Mouse (Mus musculus) CH12.LX (cell line): ENCODE results near the gene Snrnp48. TPM values are rescaled to one million over a fixed set of nuclear protein-coding genes. Genes with fewer than 3 reads are reported as not detected.

Experiments
- DNase-seq: peaks from one replicate; pipeline ENCODE4 v3.0.0-alpha.2; 2013; ENCODE audit errors: extremely low read depth
- H3K27ac ChIP-seq: 2 replicates; pipeline ENCODE4 v1.5.1; 2012; ENCODE audit warnings: low read depth, mild to moderate bottlenecking, control low read depth, moderate library complexity; ENCODE audit not compliant: insufficient read depth
- H3K27me3 ChIP-seq: replicated peaks from 2 replicates; pipeline ENCODE3; 2012; ENCODE audit warnings: inconsistent platforms
- H3K36me3 ChIP-seq, 2 experiments: replicated peaks in 1 of 2; 2 replicates each; pipeline versions ENCODE3 to v1.6.1; 2012; ENCODE audit warnings: inconsistent platforms in 1 of 2, low read length in 1 of 2, mild to moderate bottlenecking in 1 of 2, mixed read lengths in 1 of 2, moderate library complexity in 1 of 2; ENCODE audit not compliant: control insufficient read depth in 1 of 2, insufficient read depth in 1 of 2
- H3K4me1 ChIP-seq, 2 experiments: 2 replicates each; pipeline ENCODE4 v1.6.1; 2012; ENCODE audit warnings: inconsistent platforms in 1 of 2, moderate library complexity in 1 of 2; ENCODE audit not compliant: insufficient read depth in 2 of 2, control insufficient read depth in 1 of 2
- H3K4me2 ChIP-seq: 2 replicates; pipeline ENCODE4 v1.6.1; 2012; ENCODE audit warnings: low read depth, mild to moderate bottlenecking, control low read depth; ENCODE audit not compliant: poor library complexity, insufficient read depth, severe bottlenecking
- H3K4me3 ChIP-seq, 3 experiments: fragments of 150-350 bp in 1 of 3; sonication (generic) in 1 of 3; replicated peaks in 1 of 3; 2 replicates each; pipeline versions ENCODE3 to v1.5.1; 2011 to 2012; ENCODE audit warnings: low read depth in 2 of 3, low read length in 2 of 3, mild to moderate bottlenecking in 2 of 3, moderate library complexity in 2 of 3, control low read depth in 1 of 3, improper control_type of control experiment in 1 of 3, inconsistent platforms in 1 of 3, mixed read lengths in 1 of 3; ENCODE audit not compliant: poor library complexity in 1 of 3
- H3K79me2 ChIP-seq: replicated peaks from 2 replicates; pipeline ENCODE4 v1.6.1; 2012; ENCODE audit warnings: mild to moderate bottlenecking, moderate library complexity; ENCODE audit not compliant: control insufficient read depth, poor library complexity, insufficient read depth, severe bottlenecking; ENCODE audit errors: extremely low read depth
- H3K9ac ChIP-seq: 2 replicates; pipeline ENCODE4 v1.6.1; 2012; ENCODE audit warnings: low read depth, mild to moderate bottlenecking, control low read depth, moderate library complexity; ENCODE audit not compliant: insufficient read depth
- H3K9me3 ChIP-seq: replicated peaks from 2 replicates; pipeline ENCODE3; 2012; ENCODE audit warnings: low read length, inconsistent platforms, mixed read lengths
- BHLHE40 ChIP-seq: IDR thresholded peaks from 2 replicates; pipeline ENCODE4 v1.6.1; 2011; ENCODE audit warnings: mild to moderate bottlenecking, low read depth, low read length, improper control_type of control experiment
- CHD1 ChIP-seq: IDR thresholded peaks from 2 replicates; pipeline ENCODE4 v1.6.1; 2012; ENCODE audit warnings: low read depth, low read length, improper control_type of control experiment, inconsistent platforms
- CHD2 ChIP-seq: IDR thresholded peaks from 2 replicates; pipeline ENCODE4 v1.6.1; 2011; ENCODE audit warnings: low read length, improper control_type of control experiment
- CTCF ChIP-seq, 2 experiments: IDR thresholded peaks in 1 of 2; conservative IDR thresholded peaks in 1 of 2; 2 replicates each; pipeline ENCODE4 v1.5.1; 2011 to 2012; ENCODE audit warnings: low read depth in 2 of 2, low read length in 2 of 2, improper control_type of control experiment in 1 of 2, inconsistent platforms in 1 of 2, mild to moderate bottlenecking in 1 of 2, moderate library complexity in 1 of 2
- E2F4 ChIP-seq: IDR thresholded peaks from 2 replicates; pipeline ENCODE4 v1.6.1; 2011; ENCODE audit warnings: low read depth, low read length, improper control_type of control experiment; ENCODE audit not compliant: insufficient replicate concordance
- ELF1 ChIP-seq: IDR thresholded peaks from 2 replicates; pipeline ENCODE4 v1.6.1; 2014; ENCODE audit warnings: low read depth, mild to moderate bottlenecking, inconsistent platforms, low read length, improper control_type of control experiment
- GABPA ChIP-seq: IDR thresholded peaks from 2 replicates; pipeline ENCODE4 v1.6.1; 2012; ENCODE audit warnings: low read depth, low read length, improper control_type of control experiment, inconsistent platforms; ENCODE audit not compliant: insufficient replicate concordance
- HCFC1 ChIP-seq: IDR thresholded peaks from 2 replicates; pipeline ENCODE4 v1.6.1; 2012; ENCODE audit warnings: low read depth, mild to moderate bottlenecking, inconsistent platforms, low read length, improper control_type of control experiment
- JUN ChIP-seq: IDR thresholded peaks from 2 replicates; pipeline ENCODE4 v1.6.1; 2011; ENCODE audit warnings: low read depth, mild to moderate bottlenecking, low read length, improper control_type of control experiment, moderate library complexity; ENCODE audit not compliant: insufficient read depth
- JUND ChIP-seq: conservative IDR thresholded peaks from 2 replicates; pipeline ENCODE4 v1.6.1; 2011; ENCODE audit warnings: low read depth, low read length, improper control_type of control experiment
- MAFK ChIP-seq: IDR thresholded peaks from 2 replicates; pipeline ENCODE4 v1.6.1; 2011; ENCODE audit warnings: low read length, improper control_type of control experiment; ENCODE audit not compliant: insufficient replicate concordance
- MAX ChIP-seq: IDR thresholded peaks from 2 replicates; pipeline ENCODE4 v1.6.1; 2011; ENCODE audit warnings: low read length, improper control_type of control experiment
- MYC ChIP-seq: IDR thresholded peaks from 2 replicates; pipeline ENCODE4 v1.6.1; 2011; ENCODE audit warnings: low read depth, mild to moderate bottlenecking, improper control_type of control experiment, low read length
- NRF1 ChIP-seq: IDR thresholded peaks from 2 replicates; pipeline ENCODE4 v1.6.1; 2014; ENCODE audit warnings: low read depth, mild to moderate bottlenecking, inconsistent platforms, low read length, improper control_type of control experiment, moderate library complexity
- PAX5 ChIP-seq: IDR thresholded peaks from 2 replicates; pipeline ENCODE4 v1.6.1; 2012; ENCODE audit warnings: low read length, inconsistent platforms, mixed read lengths
- POLR2A ChIP-seq: IDR thresholded peaks from 2 replicates; pipeline ENCODE4 v1.6.1; 2011; ENCODE audit warnings: low read depth, mild to moderate bottlenecking, improper control_type of control experiment, low read length
- SIN3A ChIP-seq: IDR thresholded peaks from 2 replicates; pipeline ENCODE4 v1.6.1; 2012; ENCODE audit warnings: low read length, improper control_type of control experiment, inconsistent platforms
- TBP ChIP-seq: conservative IDR thresholded peaks from 2 replicates; pipeline ENCODE4 v1.6.1; 2011; ENCODE audit warnings: low read depth, low read length, improper control_type of control experiment
- UBTF ChIP-seq: IDR thresholded peaks from 2 replicates; pipeline ENCODE4 v1.6.1; 2012; ENCODE audit warnings: low read depth, mild to moderate bottlenecking, inconsistent platforms, low read length, improper control_type of control experiment, moderate library complexity
- USF1 ChIP-seq: IDR thresholded peaks from 2 replicates; pipeline ENCODE4 v1.6.1; 2014; ENCODE audit warnings: low read depth, mild to moderate bottlenecking, inconsistent platforms, low read length, improper control_type of control experiment
- ZKSCAN1 ChIP-seq: IDR thresholded peaks from 2 replicates; pipeline ENCODE4 v1.6.1; 2012; ENCODE audit warnings: low read depth, inconsistent platforms, low read length, improper control_type of control experiment, borderline replicate concordance
- ZMIZ1 ChIP-seq: IDR thresholded peaks from 2 replicates; pipeline ENCODE4 v1.6.1; 2012; ENCODE audit warnings: low read depth, mild to moderate bottlenecking, inconsistent platforms, low read length, improper control_type of control experiment
- ZNF384 ChIP-seq: IDR thresholded peaks from 2 replicates; pipeline ENCODE4 v1.6.1; 2012; ENCODE audit warnings: low read depth, low read length, improper control_type of control experiment, inconsistent platforms
- dilution Hi-C: fragments of 300-500 bp; cut with MboI; formaldehyde crosslinking; loops from 2 replicates; pipeline ENCODE4 v1.14.3; 2020; ENCODE audit warnings: low sequenced_read_pairs; ENCODE audit not compliant: extremely low pct_unique_long_range_greater_than_20kb, extremely low pct_ligation_motif_present
- in situ Hi-C: fragments of 300-500 bp; cut with MboI; formaldehyde crosslinking; loops from 3 replicates; pipeline ENCODE4 v1.14.3; 2019; ENCODE audit warnings: low sequenced_read_pairs, low pct_ligation_motif_present, low pct_unique_long_range_greater_than_20kb, mixed read lengths
- polyA plus RNA-seq: library from polyadenylated mRNA; unstranded; fragments of >175 nt; gene quantifications from 2 replicates; pipeline ENCODE4 v1.2.1, GENCODE M21; 2012; ENCODE audit warnings: low read depth; ENCODE audit not compliant: insufficient read length
- total RNA-seq, 2 experiments: library from RNA; depleted of rRNA; stranded (reverse); fragments of 300-350 nt in 1 of 2; fragments of >200 nt in 1 of 2; gene quantifications; 2 replicates each; pipeline ENCODE4 v1.2.3; 2012 to 2014

Gene Snrnp48
- total and polyA plus RNA-seq, 3 experiments, result 42.4 to 103 (median 52.8) TPM

DNA sequence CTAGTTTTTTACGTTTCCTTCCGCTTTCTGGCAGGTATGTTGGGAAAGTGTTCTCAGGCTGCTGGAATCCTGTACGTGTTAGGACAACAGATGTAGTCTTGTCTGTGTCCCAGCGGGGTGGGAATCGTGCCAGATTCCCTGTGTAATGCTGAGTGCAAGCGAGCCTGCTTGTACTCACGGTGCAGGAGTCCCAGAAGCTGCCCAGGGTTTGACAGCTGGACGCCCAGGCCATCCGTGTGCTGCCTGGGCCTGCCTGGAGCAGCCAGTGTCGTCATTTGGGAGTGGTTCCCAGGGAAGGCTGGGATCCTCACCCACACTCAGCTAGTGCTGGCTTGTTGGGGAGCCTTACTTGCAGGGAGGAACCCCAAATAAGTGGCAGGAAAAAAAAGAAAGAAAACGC lies 42.1 kb upstream of the Snrnp48 start:
- TF ChIP-seq ZKSCAN1 (no peak), SIN3A (no peak), E2F4 (no peak), MAFK (no peak), HCFC1 (no peak), MAX (no peak)
- TF ChIP-seq, all 38 proteins: peak for 0
- Histone ChIP-seq H3K9me3 (no peaks in the 10 kb centered on the region), H3K27me3 (peaks cover 1% of the 10 kb centered on the region), H3K9ac (no peak overlapping the region), H3K27ac (no peak overlapping the region), H3K4me3 (no peak overlapping the region), H3K4me2 (no peak overlapping the region), H3K4me1 (peaks cover 2 to 9% of the 10 kb centered on the region in 2 experiments), H3K79me2 (no peaks in the 10 kb centered on the region), H3K36me3 (no peaks in the 10 kb centered on the region)
- no peak for DNase-seq
- dilution Hi-C loops (no loop called here), in situ Hi-C loops (no loop called here)

DNA sequence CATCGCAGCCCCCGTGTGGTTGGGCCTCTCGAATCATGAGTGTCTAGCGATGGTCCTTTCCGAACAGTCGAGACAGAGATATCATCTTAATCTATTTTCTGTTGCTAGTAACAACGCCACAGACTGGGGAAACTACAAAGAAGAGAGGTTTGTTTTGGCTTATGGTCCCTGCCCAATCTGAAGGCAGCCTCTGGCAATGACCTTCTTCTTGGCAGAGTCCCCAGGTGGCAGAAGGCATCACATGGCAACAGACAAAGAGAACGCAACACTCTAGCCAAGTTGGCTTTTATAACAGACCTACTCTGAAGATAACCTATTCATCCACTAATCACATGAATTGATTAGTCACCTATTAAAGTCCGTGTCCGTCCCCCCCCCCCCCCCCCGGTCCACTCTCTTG lies 39.8 kb upstream of the Snrnp48 start:
- no peak overlapping the region for H3K4me2 ChIP-seq
- no peaks in the 10 kb centered on the region for H3K36me3 ChIP-seq
- in situ Hi-C loops (no loop called here), dilution Hi-C loops (no loop called here)
- no peak overlapping the region for H3K27ac ChIP-seq
- DNase-seq, result no peak
- no peak overlapping the region for H3K4me3 ChIP-seq
- H3K9ac ChIP-seq, result no peak overlapping the region
- H3K4me1 ChIP-seq, result peaks cover 0 to 6% of the 10 kb centered on the region in 2 experiments; a peak in 2 of 4 replicates
- H3K79me2 ChIP-seq, result no peaks in the 10 kb centered on the region
- no peaks in the 10 kb centered on the region for H3K9me3 ChIP-seq
- no peak for TF ChIP-seq CTCF (conservative IDR thresholded peaks at IDR 0.05 in 1 of 2, IDR thresholded peaks at IDR 0.05 in 1 of 2; ENCODE audit: low read depth in 2 of 2, low read length in 2 of 2)
- TF ChIP-seq CHD1, result no peak
- TF ChIP-seq GABPA, result no peak
- no peak for TF ChIP-seq ELF1
- no peak for TF ChIP-seq ZNF384
- TF ChIP-seq SIN3A, result no peak
- TF ChIP-seq MYC, result no peak
- TF ChIP-seq BHLHE40, result no peak
- TF ChIP-seq UBTF, result no peak
- no peak for TF ChIP-seq ZMIZ1
- no peak for TF ChIP-seq CHD2
- TF ChIP-seq TBP, result no peak
- TF ChIP-seq NRF1, result no peak
- TF ChIP-seq JUND, result no peak
- no peak for TF ChIP-seq USF1
- TF ChIP-seq POLR2A, result no peak
- TF ChIP-seq JUN, result no peak
- TF ChIP-seq PAX5, result no peak
- no peaks in the 10 kb centered on the region for H3K27me3 ChIP-seq
